Mouse (Mus musculus) T-helper 1 cell (primary cell): ENCODE measurements at regions not wholly inside any gene's neighbourhood (a gene's known extent, or its start where the extent isn't known, plus 50 kb on each side); places are given as distances from the start of the nearest gene placed in this dataset.

Experiments
- in situ Hi-C: fragments of 300-600 bp; cut with MboI, MseI; formaldehyde crosslinking; loops from one replicate; pipeline ENCODE4 v1.15.1; 2025; ENCODE audit warnings: high pct_unique_total_duplicates

GRCm38 (mm10) chr9:69705942-69706341, 54.8 kb downstream of the Foxb1 start:
- in situ Hi-C loops: no loop called here

GRCm38 (mm10) chr9:69705071-69705470, 55.7 kb downstream of the Foxb1 start:
- in situ Hi-C loops: no loop called here

GRCm38 (mm10) chr9:69703731-69704130, 57.0 kb downstream of the Foxb1 start:
- in situ Hi-C loops: no loop called here

GRCm38 (mm10) chr9:69702156-69702928, 58.4 kb downstream of the Foxb1 start:
- in situ Hi-C loops: no loop called here

- in situ Hi-C loops: no loop called here
Measured at GRCm38 (mm10) chr9:69700696-69701095, 60.0 kb downstream of the Foxb1 start.

GRCm38 (mm10) chr9:69691756-69692155, 69.0 kb downstream of the Foxb1 start:
- in situ Hi-C loops: no loop called here

- in situ Hi-C loops: no loop called here
Measured at GRCm38 (mm10) chr9:69687349-69688123, 73.2 kb downstream of the Foxb1 start.

- in situ Hi-C loops: no loop called here
Measured at GRCm38 (mm10) chr9:69686766-69687165, 74.0 kb downstream of the Foxb1 start.

GRCm38 (mm10) chr9:69685630-69686029, 75.1 kb downstream of the Foxb1 start:
- in situ Hi-C loops: no loop called here

- in situ Hi-C loops: no loop called here
Measured at GRCm38 (mm10) chr9:69681372-69682213, 79.1 kb downstream of the Foxb1 start.

GRCm38 (mm10) chr9:69678634-69679033, 82.1 kb downstream of the Foxb1 start:
- in situ Hi-C loops: no loop called here

- in situ Hi-C loops: no loop called here
Measured at GRCm38 (mm10) chr9:69673463-69674105, 87.2 kb downstream of the Foxb1 start.

GRCm38 (mm10) chr9:69672657-69673462, 87.9 kb downstream of the Foxb1 start:
- in situ Hi-C loops: no loop called here

- in situ Hi-C loops: no loop called here
Measured at GRCm38 (mm10) chr9:69671199-69671598, 89.5 kb downstream of the Foxb1 start.

- in situ Hi-C loops: no loop called here
Measured at GRCm38 (mm10) chr9:69670551-69671044, 90.1 kb downstream of the Foxb1 start.

GRCm38 (mm10) chr9:69669611-69670550, 90.9 kb downstream of the Foxb1 start:
- in situ Hi-C loops: no loop called here

- in situ Hi-C loops: no loop called here
Measured at GRCm38 (mm10) chr9:69668475-69669090, 92.2 kb downstream of the Foxb1 start.

- in situ Hi-C loops: no loop called here
Measured at GRCm38 (mm10) chr9:69667064-69667533, 93.6 kb downstream of the Foxb1 start.

- in situ Hi-C loops: no loop called here
Measured at GRCm38 (mm10) chr9:69664201-69664600, 96.5 kb downstream of the Foxb1 start.
